Mouse (Mus musculus): ENCODE results near the gene Pde11a.

Pde11a gene

DNA sequence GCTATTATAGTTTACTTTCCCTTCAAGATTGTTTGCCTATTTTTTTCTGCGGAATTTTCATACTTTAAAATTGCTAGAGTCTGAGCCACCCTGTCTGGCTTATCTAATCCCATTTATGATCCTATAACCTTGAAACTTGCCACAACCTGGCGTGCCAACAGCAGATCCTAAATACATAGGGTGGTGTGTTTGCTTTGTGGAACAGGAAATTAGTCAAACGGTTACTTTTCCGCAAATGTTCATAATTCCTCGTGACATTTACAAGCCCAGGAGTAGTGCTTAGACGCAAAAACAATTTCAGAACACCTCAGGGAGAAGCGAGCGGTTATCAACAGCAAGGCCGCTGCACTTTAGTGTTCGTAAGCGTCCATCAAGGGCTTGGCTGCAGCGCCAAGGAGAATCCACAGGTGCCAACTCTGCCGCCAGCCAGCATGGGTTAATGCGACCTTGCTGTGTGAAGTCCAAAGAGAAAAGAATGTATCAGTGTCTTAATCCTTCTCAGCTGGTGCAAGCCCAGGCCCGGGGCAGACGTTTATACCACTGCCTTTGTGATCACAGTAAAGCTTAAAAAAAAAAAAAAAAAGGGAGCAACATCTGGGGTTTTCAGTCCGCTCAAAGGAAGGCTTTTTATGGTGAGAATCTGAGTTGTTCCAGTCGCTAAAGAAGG, 379.3 kb downstream of the Pde11a start:
- DNase-seq (ENCODE audit: low spot score), result no peak

DNA sequence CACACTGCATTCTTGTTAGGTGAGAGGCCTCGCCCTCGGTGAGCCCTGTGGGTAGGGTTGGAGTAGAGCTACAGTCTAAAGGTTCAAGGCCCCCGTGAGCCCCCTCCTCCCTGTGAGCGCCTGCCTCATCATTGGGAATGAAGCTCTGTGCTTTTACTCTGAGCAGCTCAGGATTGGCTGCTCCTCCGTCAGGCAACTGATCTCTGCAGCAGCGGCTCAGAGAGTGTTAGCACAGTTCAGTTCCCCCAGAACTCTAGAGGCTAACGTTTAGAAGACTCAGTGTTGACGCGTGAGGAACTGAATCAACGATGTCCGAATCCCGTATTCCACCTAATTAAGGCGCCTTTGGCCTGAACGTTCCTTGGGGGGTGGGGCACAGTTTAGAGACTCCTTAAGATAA, 382.9 kb downstream of the Pde11a start:
- DNase-seq (ENCODE audit: low spot score), result no peak

DNA sequence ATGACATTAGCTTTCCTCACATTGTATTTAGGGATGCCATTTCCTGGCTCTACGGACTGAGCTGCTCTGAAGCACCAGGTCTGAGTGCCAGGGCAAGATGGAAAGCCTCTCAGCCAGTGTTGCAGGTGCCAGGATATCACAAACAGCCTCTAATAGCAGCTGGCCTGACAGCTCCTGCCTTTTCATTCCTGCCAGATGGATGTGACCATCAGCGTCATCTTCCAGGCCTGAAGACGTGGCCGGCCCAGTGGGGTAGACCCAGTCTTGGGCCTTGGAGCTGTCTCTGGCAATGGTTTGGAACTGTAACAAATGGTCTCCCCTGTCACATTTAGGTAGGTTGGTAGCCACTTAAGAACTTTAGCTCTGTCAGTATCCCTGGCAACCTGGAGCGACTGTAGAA, 385.3 kb downstream of the Pde11a start:
- DNase-seq (ENCODE audit: low spot score), result no peak

DNA sequence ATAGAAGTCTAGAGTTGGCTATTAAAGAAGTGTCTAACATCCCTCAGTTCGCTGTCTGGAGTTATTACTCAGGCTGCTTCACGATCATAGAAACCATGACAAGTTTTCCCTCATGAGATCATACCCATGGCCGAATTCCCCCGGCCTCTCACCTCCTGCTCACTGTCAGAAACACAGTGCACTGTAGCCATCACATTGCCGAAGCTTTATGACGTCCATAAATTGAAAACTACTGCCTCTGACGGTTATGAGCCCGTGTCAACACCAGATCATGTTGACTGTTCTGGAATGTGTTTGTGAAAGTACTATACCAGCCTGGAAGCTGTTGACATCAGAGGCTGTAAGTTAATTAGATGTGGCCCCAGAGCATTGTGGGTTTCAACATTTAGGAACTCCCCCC, 387.9 kb downstream of the Pde11a start:
- DNase-seq (ENCODE audit: low spot score), result no peak
